Mouse (Mus musculus) testis, adult 2 months (tissue): Measurements from ENCODE around the gene Pir. TPM values are rescaled to one million over a fixed set of nuclear protein-coding genes. Genes with fewer than 3 reads are reported as not detected.

Experiments
- H3K27ac ChIP-seq: fragments of 200-500 bp; 2 replicates; pipeline ENCODE4 v1.5.1; 2012; ENCODE audit warnings: low read depth, low read length; ENCODE audit not compliant: control insufficient read depth, insufficient read depth
- H3K27me3 ChIP-seq: fragments of 200-500 bp; 2 replicates; pipeline ENCODE4 v1.6.1; 2012; ENCODE audit warnings: mild to moderate bottlenecking, low read length, moderate library complexity; ENCODE audit not compliant: control insufficient read depth, insufficient read depth
- H3K36me3 ChIP-seq: fragments of 200-500 bp; 2 replicates; pipeline ENCODE4 v1.6.1; 2012; ENCODE audit warnings: mild to moderate bottlenecking, low read length; ENCODE audit not compliant: control insufficient read depth, insufficient read depth
- H3K4me1 ChIP-seq: fragments of 200-500 bp; 2 replicates; pipeline ENCODE4 v1.6.1; 2012; ENCODE audit warnings: low read length; ENCODE audit not compliant: control insufficient read depth, insufficient read depth
- H3K4me3 ChIP-seq: fragments of 200-500 bp; 2 replicates; pipeline ENCODE4 v1.5.1; 2012; ENCODE audit warnings: low read depth, mild to moderate bottlenecking, low read length, moderate library complexity, mixed read lengths; ENCODE audit not compliant: control insufficient read depth
- CTCF ChIP-seq: fragments of 200-500 bp; IDR thresholded peaks from 2 replicates; pipeline ENCODE4 v1.5.1; 2012; ENCODE audit warnings: low read depth, mild to moderate bottlenecking, inconsistent platforms, low read length, moderate library complexity; ENCODE audit not compliant: control insufficient read depth, insufficient read depth, insufficient replicate concordance
- POLR2A ChIP-seq: fragments of 200-500 bp; IDR thresholded peaks from 2 replicates; pipeline ENCODE4 v1.6.1; 2012; ENCODE audit warnings: low read depth, mild to moderate bottlenecking, inconsistent platforms, low read length, moderate library complexity; ENCODE audit not compliant: control insufficient read depth
- polyA plus RNA-seq: library from polyadenylated mRNA; depleted of rRNA; stranded (reverse); fragments of >200 nt; gene quantifications from 2 replicates; pipeline ENCODE4 v1.2.3, GENCODE M21; 2012; rRNA removed

Pir gene
- polyA plus RNA-seq, 1 experiment = 0.52 TPM

GRCm38 (mm10) chrX:164420518-164420917 is 151.3 kb downstream of the Pir start:
- Histone ChIP-seq H3K27me3 (no peaks in the 10 kb centered on the region), H3K4me3 (peak overlapping the region; percentile 36), H3K4me1 (no peaks in the 10 kb centered on the region), H3K36me3 (no peaks in the 10 kb centered on the region), H3K27ac (no peak overlapping the region; the same call in 1 of the 2 replicates)
- TF ChIP-seq POLR2A (no peak), CTCF (no peak)

Other genes with a start within 250 kb of the Pir start
- 2.2 and 2.8 TPM in 2 replicates for gene Car5b, start 241.4 kb upstream of the Pir start, polyA plus RNA-seq
- gene Siah1b, start 192.9 kb upstream of the Pir start, polyA plus RNA-seq = 6.0 and 6.5 TPM in 2 replicates
- gene Cltrn, start 180.5 kb upstream of the Pir start, polyA plus RNA-seq = not detected in 2 replicates
- 0.10 and 0.19 TPM in 2 replicates for gene Ace2, start 130.0 kb upstream of the Pir start, polyA plus RNA-seq
- gene Bmx, start 11.2 kb upstream of the Pir start, polyA plus RNA-seq = 0.10 TPM in 2 replicates
- 1.1 and 1.4 TPM in 2 replicates for gene Vegfd, start 104.0 kb downstream of the Pir start, polyA plus RNA-seq
- 6.9 and 8.0 TPM in 2 replicates for gene Piga, start 150.4 kb downstream of the Pir start, polyA plus RNA-seq
- gene Asb11, start 167.6 kb downstream of the Pir start, polyA plus RNA-seq = 0.22 and 2.1 TPM in 2 replicates
- gene Asb9, start 237.0 kb downstream of the Pir start, polyA plus RNA-seq = 137 and 148 TPM in 2 replicates